9 mouse cellular contexts compared by ENCODE assay signal in the genomic region with DNA sequence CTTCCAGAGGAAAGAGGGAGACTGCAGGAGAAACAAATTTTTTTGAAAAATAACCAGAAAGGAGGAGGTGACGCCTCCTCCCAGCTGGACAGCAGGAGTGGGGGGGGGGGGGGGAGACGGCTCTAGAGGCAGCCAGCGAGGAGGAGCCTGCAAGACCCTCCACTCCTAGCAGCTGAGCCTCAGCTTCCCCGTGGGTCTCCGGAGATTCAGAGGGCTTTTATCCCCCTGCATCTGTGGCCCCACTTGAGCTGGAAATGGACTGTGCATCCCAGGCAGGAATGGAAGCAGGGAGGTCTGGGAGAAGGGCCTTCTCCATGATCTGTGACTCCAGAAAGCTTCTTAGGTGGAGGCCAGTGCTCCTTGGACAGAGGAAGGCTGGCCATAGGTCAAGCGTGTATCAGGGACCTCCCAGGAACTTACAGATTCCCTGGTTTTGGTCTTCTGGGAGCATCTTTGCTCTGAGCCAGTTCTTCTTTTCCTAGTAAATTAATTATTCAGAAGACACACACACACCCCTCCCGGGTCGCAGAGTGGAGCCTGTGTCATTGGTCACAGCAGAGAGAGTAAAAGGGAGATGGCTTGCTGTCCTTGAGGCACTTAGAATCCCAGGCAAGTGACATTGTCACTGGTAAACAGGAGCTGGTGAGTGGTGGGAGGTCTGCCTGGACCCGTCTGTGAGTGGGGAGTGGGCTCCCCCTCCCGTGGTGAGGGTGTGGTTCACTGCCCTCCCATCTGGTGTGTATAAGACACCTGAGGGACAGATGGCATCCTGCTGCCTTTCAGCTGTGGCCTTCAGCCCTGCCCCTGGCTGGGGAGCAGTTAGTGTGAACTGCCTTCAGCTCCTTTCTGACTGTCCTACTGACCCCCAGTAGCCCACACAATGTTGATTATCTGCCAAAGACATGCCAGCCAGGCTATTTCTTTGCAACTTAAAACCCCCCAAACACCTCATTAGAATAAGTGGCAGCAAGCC. TPM values are rescaled to one million over a fixed set of nuclear protein-coding genes. Genes with fewer than 3 reads are reported as not detected.
DNase-seq lines count a peak whose midpoint lies in the region; ATAC-seq and TF ChIP-seq lines count a peak whose summit lies in the region.
"Had no signal": no experiment of that assay in that cellular context is flagged by ENCODE, and none has a peak within 500 bp of the region (broad histone marks: within the 10 kb centered on the region; RNA-seq: fewer than 3 reads in every experiment).

No protein-coding gene starts in this region.

- H3K9me3 ChIP-seq in heart, embryonic 13.5 days: no peaks in the 10 kb centered on the region
- no peaks in the 10 kb centered on the region for H3K9me3 ChIP-seq in ES-E14 (ENCODE audit: control insufficient read depth, insufficient read depth, low read depth, low read length)
- no peaks in the 10 kb centered on the region for H3K9me3 ChIP-seq in forebrain, embryonic 11.5 days (ENCODE audit: control insufficient read depth, low read length)
- H3K9me3 ChIP-seq in midbrain, embryonic 12.5 days: no peaks in the 10 kb centered on the region

- intact Hi-C loops in heart, postnatal 10 days (cut with DNase I): no loop called here

- 9% methylated on average over 10 of the region's 10 CpGs for WGBS in heart, embryonic 13.5 days
- WGBS in forebrain, embryonic 11.5 days: 23% methylated on average over 9 of the region's 10 CpGs
- 8% methylated on average over 9 of the region's 10 CpGs for WGBS in midbrain, embryonic 12.5 days

- in situ Hi-C loops in ES-E14 (cut with MboI; ENCODE audit: low sequenced_read_pairs in 2 of 2, unreplicated experiment in 2 of 2): loop anchor here in 1 of 2 experiments (25.0 kb wide), 1 partner anchor 146 kb away; no protein-coding TSS in a partner anchor

- H3K4me2 ChIP-seq in heart, embryonic 13.5 days: peak overlapping the region; percentile 76
- peak overlapping the region; percentile 86; the same call in 1 of the 2 replicates for H3K4me2 ChIP-seq in forebrain, embryonic 11.5 days (ENCODE audit: low read depth, low read length, severe bottlenecking)
- H3K4me2 ChIP-seq in midbrain, embryonic 12.5 days (replicated peaks): peak overlapping the region; percentile 70

- peaks cover 12% of the 10 kb centered on the region for H3K4me1 ChIP-seq in heart, embryonic 13.5 days
- H3K4me1 ChIP-seq in ES-E14 (ENCODE audit: control insufficient read depth in 2 of 2, insufficient read depth in 2 of 2, low read length in 2 of 2, poor library complexity in 1 of 2): peaks cover 0 to 9% of the 10 kb centered on the region in 2 experiments; a peak in 1 of 4 replicates
- peaks cover 23% of the 10 kb centered on the region for H3K4me1 ChIP-seq in forebrain, embryonic 11.5 days (replicated peaks; ENCODE audit: control insufficient read depth, insufficient read depth, low read length)
- H3K4me1 ChIP-seq in midbrain, embryonic 12.5 days: peaks cover 72% of the 10 kb centered on the region

- H3K4me3 ChIP-seq in heart, embryonic 13.5 days: peak overlapping the region; percentile 49
- no peak overlapping the region for H3K4me3 ChIP-seq in ES-E14 (ENCODE audit: insufficient read depth in 1 of 2, low read depth in 1 of 2, low read length in 2 of 2, poor library complexity in 1 of 2, severe bottlenecking in 1 of 2)
- peak overlapping the region; percentile 38; the same call in 1 of the 2 replicates for H3K4me3 ChIP-seq in forebrain, embryonic 11.5 days (ENCODE audit: low read depth, low read length)
- H3K4me3 ChIP-seq in midbrain, embryonic 12.5 days: peak overlapping the region; percentile 47

- no peak for ATAC-seq in heart, embryonic 13.5 days (ENCODE audit: extremely low read depth, insufficient number of reproducible peaks, low FRiP score, low TSS enrichment)
- 0 out of 2 replicates have a peak, but pooled peaks have one; percentile 43 for ATAC-seq in forebrain, embryonic 11.5 days (replicated peaks; ENCODE audit: low FRiP score)
- peak; percentile 45 for ATAC-seq in midbrain, embryonic 12.5 days (ENCODE audit: low FRiP score, low read depth)

- DNase-seq in heart, postnatal 10 days: no peak
- DNase-seq in ES-E14 (ENCODE audit: low read depth, low spot score): no peak
- DNase-seq in forebrain, embryonic 11.5 days (ENCODE audit: low spot score): no peak
- DNase-seq in c-Kit-positive CD71-positive TER-119-positive erythroid progenitor cells, embryonic 14.5 days (ENCODE audit: low spot score): no peak
- no peak for DNase-seq in right cerebral cortex, postnatal 4 days
- DNase-seq in urinary bladder, adult 2 months (ENCODE audit: low spot score): no peak

- no peak overlapping the region for H3K27ac ChIP-seq in heart, embryonic 13.5 days (replicated peaks)
- H3K27ac ChIP-seq in ES-E14 (ENCODE audit: insufficient read depth, low read depth, low read length, poor library complexity, severe bottlenecking): no peak overlapping the region
- H3K27ac ChIP-seq in forebrain, embryonic 11.5 days (ENCODE audit: low read depth, low read length): no peak overlapping the region
- peak overlapping the region; percentile 82 for H3K27ac ChIP-seq in midbrain, embryonic 12.5 days (replicated peaks)

- H3K36me3 ChIP-seq in heart, embryonic 13.5 days: no peaks in the 10 kb centered on the region
- H3K36me3 ChIP-seq in ES-E14 (ENCODE audit: control insufficient read depth, insufficient read depth, low read length, poor library complexity, severe bottlenecking): no peaks in the 10 kb centered on the region
- no peaks in the 10 kb centered on the region for H3K36me3 ChIP-seq in forebrain, embryonic 11.5 days (ENCODE audit: control insufficient read depth, insufficient read depth, low read length)
- no peaks in the 10 kb centered on the region for H3K36me3 ChIP-seq in midbrain, embryonic 12.5 days

- H3K27me3 ChIP-seq in heart, embryonic 13.5 days (replicated peaks): peaks cover 73% of the 10 kb centered on the region
- H3K27me3 ChIP-seq in forebrain, embryonic 11.5 days (ENCODE audit: control insufficient read depth, insufficient read depth, low read length): peaks cover 5% of the 10 kb centered on the region
- peaks cover 32% of the 10 kb centered on the region for H3K27me3 ChIP-seq in midbrain, embryonic 12.5 days

- H3K9ac ChIP-seq in heart, embryonic 13.5 days: no peak overlapping the region
- 0 out of 2 replicates have a peak overlapping the region, but pooled peaks have one; percentile 15 for H3K9ac ChIP-seq in ES-E14 (ENCODE audit: insufficient read depth, low read depth, low read length, poor library complexity, severe bottlenecking)
- H3K9ac ChIP-seq in forebrain, embryonic 11.5 days (ENCODE audit: low read length): peak overlapping the region; percentile 54; the same call in 1 of the 2 replicates
- peak overlapping the region; percentile 58 for H3K9ac ChIP-seq in midbrain, embryonic 12.5 days (replicated peaks)

TF ChIP-seq in ES-E14, 5 proteins besides CTCF, POLR2A, EP300 and RAD21:
- TF ChIP-seq ZNF384 (IDR thresholded peaks at IDR 0.05; ENCODE audit: low read depth, low read length): no peak
- no peak for TF ChIP-seq HCFC1 (IDR thresholded peaks at IDR 0.05; ENCODE audit: borderline replicate concordance, insufficient read depth, low read length)
- TF ChIP-seq ZC3H11A (IDR thresholded peaks at IDR 0.05; ENCODE audit: borderline replicate concordance, low read depth, low read length): no peak
- TF ChIP-seq CHD2 (IDR thresholded peaks at IDR 0.05; ENCODE audit: low read depth, low read length): no peak
- no peak for TF ChIP-seq MAFK (IDR thresholded peaks at IDR 0.05; ENCODE audit: insufficient read depth, low read depth, low read length)

RNA-seq across cellular contexts. Expression of a gene that starts 1.0 kb away (rescaled TPM):
- 0.68 and 0.99 TPM in 2 replicates for polyA plus RNA-seq in heart, embryonic 13.5 days (2015; fragmentation: Nextera tagmentation; extraction: Ambion mirVana)
- total RNA-seq in heart, postnatal 10 days (2021): under 1 TPM; 0.07 to 0.48 TPM
- 4.4 and 5.8 TPM in 2 replicates for total RNA-seq in ES-E14 (2012; rRNA removed)
- polyA plus RNA-seq in forebrain, embryonic 11.5 days (2014; fragmentation: Nextera tagmentation; extraction: Ambion mirVana): 6.1 and 6.2 TPM in 2 replicates
- 32.5 and 33.3 TPM in 2 replicates for polyA plus RNA-seq in midbrain, embryonic 12.5 days (2016; fragmentation: Nextera tagmentation; extraction: Ambion mirVana)
- polyA plus RNA-seq in urinary bladder, adult 2 months (2012; rRNA removed): 0.60 and 0.62 TPM in 2 replicates
- total RNA-seq: CH12.LX had no signal

Comparison
In these comparisons a context has a peak if more than half of its experiments do, and no peak if none do; other contexts are left out.
1. H3K4me3 ChIP-seq: peak in heart, embryonic 13.5 days (single experiment), forebrain, embryonic 11.5 days (single experiment) and midbrain, embryonic 12.5 days (single experiment); none in ES-E14 (0 of 2).
2. Peak in every context shown above with its lines, with median percentiles within 50 percentile points of each other: H3K4me2 ChIP-seq.